Comparison of ENCODE assay signal across 8 mouse cellular contexts in genomic region chr12:69168461-69169106, GRCm38 (mm10). TPM values are rescaled to one million over a fixed set of nuclear protein-coding genes. Genes with fewer than 3 reads are reported as not detected.
A peak's percentile ranks its signal among the peaks of the same experiment; 100 is the strongest.
DNase-seq lines count a peak whose midpoint lies in the region; ATAC-seq and TF ChIP-seq lines count a peak whose summit lies in the region.

Lrr1 (plus strand) TSS chr12:69168814.

- DNase-seq in 3134 (ENCODE audit: extremely low read depth, insufficient read length, low spot score): peak; percentile 94
- peak; percentile 87 to 90 for DNase-seq in adrenal gland, postnatal 36 days
- peak; percentile 86 to 94 for DNase-seq in heart, adult 18-20 months
- peak; percentile 96 for DNase-seq in kidney, adult 18-20 months
- peak; percentile 90 for DNase-seq in limb, embryonic 11.5 days (ENCODE audit: low spot score)

- peak within 1 kb of the TSS; percentile 75 for H3K4me3 ChIP-seq in embryonic facial prominence, embryonic 12.5 days
- H3K4me3 ChIP-seq in limb, embryonic 11.5 days (ENCODE audit: low read depth, low read length): peak within 1 kb of the TSS; percentile 86
- H3K4me3 ChIP-seq in midbrain, embryonic 13.5 days (replicated peaks): peak within 1 kb of the TSS; percentile 66
- peak within 1 kb of the TSS; percentile 88 for H3K4me3 ChIP-seq in small intestine, adult 2 months (ENCODE audit: low read depth, low read length)

- WGBS in embryonic facial prominence, embryonic 12.5 days: under 1% methylated on average over 40 of the region's 40 CpGs
- WGBS in limb, embryonic 11.5 days: under 1% methylated on average over 40 of the region's 40 CpGs
- WGBS in midbrain, embryonic 13.5 days: 0% methylated on average over 40 of the region's 40 CpGs
- under 1% methylated on average over 40 of the region's 40 CpGs for WGBS in small intestine, adult 2 months

- TF ChIP-seq CTCF in small intestine, adult 2 months (IDR thresholded peaks at IDR 0.05; ENCODE audit: extremely low read depth, insufficient read length, insufficient replicate concordance, low read depth, low read length): peak; percentile 28; the same call in 1 of the 2 replicates

- H3K27ac ChIP-seq in embryonic facial prominence, embryonic 12.5 days: peak within 1 kb of the TSS; percentile 51; the same call in 1 of the 2 replicates
- peak within 1 kb of the TSS; percentile 49; the same call in 1 of the 2 replicates for H3K27ac ChIP-seq in limb, embryonic 11.5 days (replicated peaks; ENCODE audit: low read depth, low read length)
- peak within 1 kb of the TSS; percentile 71 for H3K27ac ChIP-seq in midbrain, embryonic 13.5 days
- H3K27ac ChIP-seq in small intestine, adult 2 months (ENCODE audit: insufficient read depth, low read depth, low read length): peak within 1 kb of the TSS; percentile 51; the same call in 1 of the 2 replicates

- H3K36me3 ChIP-seq in embryonic facial prominence, embryonic 12.5 days: peaks cover 9% of the 10 kb centered on the region; the same call in 1 of the 2 replicates
- H3K36me3 ChIP-seq in limb, embryonic 11.5 days (ENCODE audit: control insufficient read depth, insufficient read depth, low read length): no peaks in the 10 kb centered on the region
- no peaks in the 10 kb centered on the region for H3K36me3 ChIP-seq in midbrain, embryonic 13.5 days
- no peaks in the 10 kb centered on the region for H3K36me3 ChIP-seq in small intestine, adult 2 months (ENCODE audit: control insufficient read depth, insufficient read depth, low read length)

- H3K9me3 ChIP-seq in embryonic facial prominence, embryonic 12.5 days: no peaks in the 10 kb centered on the region
- no peaks in the 10 kb centered on the region for H3K9me3 ChIP-seq in limb, embryonic 11.5 days (ENCODE audit: control insufficient read depth, low read length)
- no peaks in the 10 kb centered on the region for H3K9me3 ChIP-seq in midbrain, embryonic 13.5 days

- H3K27me3 ChIP-seq in embryonic facial prominence, embryonic 12.5 days: no peaks in the 10 kb centered on the region
- no peaks in the 10 kb centered on the region for H3K27me3 ChIP-seq in limb, embryonic 11.5 days (ENCODE audit: control insufficient read depth, insufficient read depth, low read length)
- no peaks in the 10 kb centered on the region for H3K27me3 ChIP-seq in midbrain, embryonic 13.5 days
- no peaks in the 10 kb centered on the region for H3K27me3 ChIP-seq in small intestine, adult 2 months (ENCODE audit: control insufficient read depth, insufficient read depth, low read length)

- 0 out of 2 replicates have a peak, but pooled peaks cover 5% of the 10 kb centered on the region for H3K4me1 ChIP-seq in embryonic facial prominence, embryonic 12.5 days
- H3K4me1 ChIP-seq in limb, embryonic 11.5 days (ENCODE audit: control insufficient read depth, insufficient read depth, low read length): no peaks in the 10 kb centered on the region
- H3K4me1 ChIP-seq in midbrain, embryonic 13.5 days (replicated peaks): peaks cover 16% of the 10 kb centered on the region
- H3K4me1 ChIP-seq in small intestine, adult 2 months (ENCODE audit: control insufficient read depth, insufficient read depth, insufficient read length, low read length): peaks cover 3% of the 10 kb centered on the region; the same call in 1 of the 2 replicates

- peak; percentile 31; the same call in 1 of the 2 replicates for TF ChIP-seq POLR2A in small intestine, adult 2 months (IDR thresholded peaks at IDR 0.05; ENCODE audit: low read depth, low read length)

- H3K4me2 ChIP-seq in embryonic facial prominence, embryonic 12.5 days (replicated peaks): peak within 1 kb of the TSS; percentile 77
- peak within 1 kb of the TSS; percentile 90 for H3K4me2 ChIP-seq in limb, embryonic 11.5 days (ENCODE audit: low read depth, severe bottlenecking)
- H3K4me2 ChIP-seq in midbrain, embryonic 13.5 days (replicated peaks): peak within 1 kb of the TSS; percentile 96

- H3K9ac ChIP-seq in embryonic facial prominence, embryonic 12.5 days: peak within 1 kb of the TSS; percentile 65
- peak within 1 kb of the TSS; percentile 68 for H3K9ac ChIP-seq in limb, embryonic 11.5 days (ENCODE audit: low read length)
- peak within 1 kb of the TSS; percentile 65 for H3K9ac ChIP-seq in midbrain, embryonic 13.5 days (replicated peaks)

- peak; percentile 85 for ATAC-seq in embryonic facial prominence, embryonic 12.5 days (ENCODE audit: insufficient number of reproducible peaks, insufficient read depth, low FRiP score, low TSS enrichment)
- peak; percentile 94 for ATAC-seq in limb, embryonic 11.5 days (ENCODE audit: insufficient number of reproducible peaks, low FRiP score, low TSS enrichment, low read depth)
- ATAC-seq in midbrain, embryonic 13.5 days: peak; percentile 96

RNA-seq across cellular contexts. Expression of gene Lrr1, which starts in this region (rescaled TPM):
- under 1 TPM; 0.46 to 0.86 TPM for total RNA-seq in adrenal gland, postnatal 36 days (2021)
- 23.6 and 23.9 TPM in 2 replicates for polyA plus RNA-seq in embryonic facial prominence, embryonic 12.5 days (2016; fragmentation: Nextera tagmentation; extraction: Ambion mirVana)
- not detected for total RNA-seq in heart, adult 18-20 months (2021)
- polyA plus RNA-seq in limb, embryonic 11.5 days (2014; fragmentation: Nextera tagmentation; extraction: Ambion mirVana): 30.1 and 30.9 TPM in 2 replicates
- 9.7 and 11.0 TPM in 2 replicates for polyA plus RNA-seq in midbrain, embryonic 13.5 days (2015; fragmentation: Nextera tagmentation; extraction: Ambion mirVana)
- polyA plus RNA-seq in small intestine, adult 2 months (2012; rRNA removed): 0.60 and 0.90 TPM in 2 replicates

Comparison
In these comparisons a context has a peak if more than half of its experiments do, and no peak if none do; other contexts are left out.
1. Peak in every context shown above with its lines: DNase-seq, ATAC-seq, H3K4me3 ChIP-seq and H3K27ac ChIP-seq.
2. Peak in DNase-seq in adrenal gland, postnatal 36 days; RNA of the gene not detected or under 1 TPM.
3. Peak in DNase-seq in heart, adult 18-20 months; RNA of the gene not detected or under 1 TPM.